Mouse (Mus musculus) kidney, postnatal 0 days (tissue): Measurements from ENCODE around the gene Cldn13. TPM values are rescaled to one million over a fixed set of nuclear protein-coding genes. Genes with fewer than 3 reads are reported as not detected.

Experiments used
- ATAC-seq: fragments of 200-750 bp; cut with Nextera tagmentation; replicated peaks from 2 replicates; pipeline ENCODE4 v1.8.0; 2017; ENCODE audit warnings: low read depth, moderate number of reproducible peaks, moderate TSS enrichment, moderate library complexity; ENCODE audit not compliant: low FRiP score
- DNase-seq: peaks from one replicate; pipeline ENCODE4 v3.0.0-alpha.2; 2016; ENCODE audit warnings: low spot score
- H3K27ac ChIP-seq: fragments of 300-500 bp; sonication (generic); 2 replicates; pipeline ENCODE4 v1.5.1; 2014; ENCODE audit warnings: mild to moderate bottlenecking
- H3K27me3 ChIP-seq: fragments of 300-500 bp; sonication (generic); 2 replicates; pipeline ENCODE4 v1.6.1; 2014; ENCODE audit warnings: low read length, mixed read lengths; ENCODE audit not compliant: insufficient read depth
- H3K36me3 ChIP-seq: fragments of 300-500 bp; sonication (generic); 2 replicates; pipeline ENCODE4 v1.6.1; 2014; ENCODE audit warnings: low read length, mixed read lengths; ENCODE audit not compliant: insufficient read depth
- H3K4me1 ChIP-seq: fragments of 300-500 bp; sonication (generic); replicated peaks from 2 replicates; pipeline ENCODE4 v1.6.1; 2014; ENCODE audit warnings: antibody characterized with exemption, low read length, mixed read lengths; ENCODE audit not compliant: insufficient read depth
- H3K4me2 ChIP-seq: fragments of 300-500 bp; sonication (generic); 2 replicates; pipeline ENCODE4 v1.6.1; 2014; ENCODE audit warnings: mild to moderate bottlenecking, low read length, moderate library complexity, mixed read lengths
- H3K4me3 ChIP-seq: fragments of 300-500 bp; sonication (generic); replicated peaks from 2 replicates; pipeline ENCODE4 v1.5.1; 2014; ENCODE audit warnings: low read depth, low read length
- H3K9ac ChIP-seq: fragments of 300-500 bp; sonication (generic); 2 replicates; pipeline ENCODE4 v1.6.1; 2014; ENCODE audit warnings: low read depth, low read length
- H3K9me3 ChIP-seq: fragments of 300-500 bp; sonication (generic); replicated peaks from 2 replicates; pipeline ENCODE4 v1.6.1; 2016; ENCODE audit warnings: low read length, inconsistent platforms, mixed read lengths
- CTCF ChIP-seq: IDR thresholded peaks from 2 replicates; pipeline ENCODE4 v1.5.1; 2016; ENCODE audit warnings: antibody characterized with exemption, low read depth, mild to moderate bottlenecking, moderate library complexity
- WGBS: fragments of 180-500 bp; shearing (Covaris S2); extraction: QIAGEN DNeasy Blood & Tissue Kit; methylation state at CpG from one replicate; pipeline ENCODE4 v1.1.7; 2014; 5-methylcytosine and 5-hydroxymethylcytosine counted together
- polyA plus RNA-seq: library from polyadenylated mRNA; unstranded; fragments of >200 nt; fragmentation: Nextera tagmentation; extraction: Ambion mirVana; gene quantifications from 2 replicates; pipeline ENCODE4 v1.2.1, GENCODE M21; 2015

Gene Cldn13
- polyA plus RNA-seq, 1 experiment from 2014 or later: 0.14 TPM

- no peak for DNase-seq
- 80% methylated on average over 6 of the region's 6 CpGs for WGBS
- Histone ChIP-seq H3K4me3 (no peak within 1 kb of the TSS), H3K36me3 (no peaks in the 10 kb centered on the region), H3K27ac (no peak within 1 kb of the TSS), H3K4me2 (no peak within 1 kb of the TSS), H3K9me3 (no peaks in the 10 kb centered on the region), H3K9ac (no peak within 1 kb of the TSS), H3K27me3 (no peaks in the 10 kb centered on the region), H3K4me1 (no peaks in the 10 kb centered on the region)
- ATAC-seq: peak; percentile 27; the same call in 1 of the 2 replicates
- no peak for TF ChIP-seq CTCF
Observed at GRCm38 (mm10) chr5:134906633-134907032, 8.7 kb downstream of the Cldn13 start, which contains the start of gene Tmem270. Tmem270 (minus strand) TSS chr5:134906733.

GRCm38 (mm10) chr5:134901644-134902027, 13.7 kb downstream of the Cldn13 start:
- no peak for ATAC-seq
- no peak for DNase-seq
- Histone ChIP-seq H3K4me2 (no peak overlapping the region), H3K27ac (no peak overlapping the region), H3K36me3 (no peaks in the 10 kb centered on the region), H3K9ac (no peak overlapping the region), H3K4me1 (no peaks in the 10 kb centered on the region), H3K27me3 (no peaks in the 10 kb centered on the region), H3K9me3 (no peaks in the 10 kb centered on the region), H3K4me3 (no peak overlapping the region)
- no peak for TF ChIP-seq CTCF
- WGBS: 71% methylated on average over 8 of the region's 8 CpGs

- no peaks in the 10 kb centered on the region for H3K27me3 ChIP-seq
- WGBS: 37% methylated on average over 12 of the region's 12 CpGs
Observed at GRCm38 (mm10) chr5:134901012-134901643, 14.2 kb downstream of the Cldn13 start.

GRCm38 (mm10) chr5:134897596-134897995, 17.7 kb downstream of the Cldn13 start:
- no peak for ATAC-seq
- H3K4me2 ChIP-seq: no peak overlapping the region

More at GRCm38 (mm10) chr5:134901012-134901643, 14.2 kb downstream of the Cldn13 start:
- Histone ChIP-seq H3K4me3 (no peak overlapping the region), H3K9me3 (no peaks in the 10 kb centered on the region), H3K9ac (no peak overlapping the region), H3K27ac (no peak overlapping the region), H3K4me2 (no peak overlapping the region), H3K4me1 (no peaks in the 10 kb centered on the region), H3K36me3 (no peaks in the 10 kb centered on the region)
- TF ChIP-seq CTCF: peak; percentile 82
- DNase-seq: peak; percentile 89
- 0 out of 2 replicates have a peak, but pooled peaks have one; percentile 37 for ATAC-seq

GRCm38 (mm10) chr5:134896965-134897364, 18.4 kb downstream of the Cldn13 start:
- no peak overlapping the region for H3K27ac ChIP-seq

More at GRCm38 (mm10) chr5:134897596-134897995, 17.7 kb downstream of the Cldn13 start:
- no peaks in the 10 kb centered on the region for H3K27me3 ChIP-seq
- 71% methylated on average over 17 of the region's 17 CpGs for WGBS
- no peaks in the 10 kb centered on the region for H3K36me3 ChIP-seq
- no peak for TF ChIP-seq CTCF
- no peak overlapping the region for H3K4me3 ChIP-seq
- no peak overlapping the region for H3K27ac ChIP-seq
- no peak overlapping the region for H3K9ac ChIP-seq
- peak; percentile 29 for DNase-seq
- H3K4me1 ChIP-seq: no peaks in the 10 kb centered on the region
- no peaks in the 10 kb centered on the region for H3K9me3 ChIP-seq

GRCm38 (mm10) chr5:134895291-134895690, 20.0 kb downstream of the Cldn13 start:
- no peak overlapping the region for H3K4me2 ChIP-seq
- peak; percentile 29 for DNase-seq
- WGBS: 41% methylated on average over 8 of the region's 8 CpGs
- ATAC-seq: no peak
- H3K9me3 ChIP-seq: no peaks in the 10 kb centered on the region
- H3K9ac ChIP-seq: no peak overlapping the region
- no peak overlapping the region for H3K4me3 ChIP-seq
- H3K36me3 ChIP-seq: no peaks in the 10 kb centered on the region
- TF ChIP-seq CTCF: no peak
- no peaks in the 10 kb centered on the region for H3K4me1 ChIP-seq
- H3K27ac ChIP-seq: no peak overlapping the region
- H3K27me3 ChIP-seq: no peaks in the 10 kb centered on the region

More at GRCm38 (mm10) chr5:134896965-134897364, 18.4 kb downstream of the Cldn13 start:
- no peaks in the 10 kb centered on the region for H3K4me1 ChIP-seq
- ATAC-seq: no peak
- no peaks in the 10 kb centered on the region for H3K36me3 ChIP-seq
- H3K9ac ChIP-seq: no peak overlapping the region
- no peaks in the 10 kb centered on the region for H3K27me3 ChIP-seq
- H3K9me3 ChIP-seq: no peaks in the 10 kb centered on the region
- TF ChIP-seq CTCF: no peak
- H3K4me3 ChIP-seq: no peak overlapping the region
- DNase-seq: no peak
- H3K4me2 ChIP-seq: no peak overlapping the region
- WGBS: 82% methylated on average over 8 of the region's 8 CpGs
